Mouse (Mus musculus) embryonic facial prominence, embryonic 15.5 days (tissue): ENCODE measurements around the gene Wdr26. TPM values are rescaled to one million over a fixed set of nuclear protein-coding genes. Genes with fewer than 3 reads are reported as not detected.

Source experiments
- ATAC-seq: fragments of 200-750 bp; cut with Nextera tagmentation; 2 replicates; pipeline ENCODE4 v1.8.0; 2017; ENCODE audit warnings: low read depth, moderate TSS enrichment; ENCODE audit not compliant: insufficient number of reproducible peaks, low FRiP score, low TSS enrichment
- H3K27ac ChIP-seq: fragments of 300-500 bp; sonication (generic); replicated peaks from 2 replicates; pipeline ENCODE4 v1.5.1; 2015; ENCODE audit warnings: mild to moderate bottlenecking, inconsistent platforms
- H3K27me3 ChIP-seq: fragments of 300-500 bp; sonication (generic); 2 replicates; pipeline ENCODE4 v1.6.1; 2015; ENCODE audit warnings: inconsistent platforms
- H3K36me3 ChIP-seq: fragments of 300-500 bp; sonication (generic); 2 replicates; pipeline ENCODE4 v1.6.1; 2015; ENCODE audit warnings: mild to moderate bottlenecking, inconsistent platforms
- H3K4me1 ChIP-seq: fragments of 300-500 bp; sonication (generic); 2 replicates; pipeline ENCODE4 v1.6.1; 2015; ENCODE audit warnings: inconsistent platforms
- H3K4me2 ChIP-seq: fragments of 300-500 bp; sonication (generic); replicated peaks from 2 replicates; pipeline ENCODE4 v1.6.1; 2015; ENCODE audit warnings: mild to moderate bottlenecking, inconsistent platforms
- H3K4me3 ChIP-seq: fragments of 300-500 bp; sonication (generic); replicated peaks from 2 replicates; pipeline ENCODE4 v1.5.1; 2015; ENCODE audit warnings: mild to moderate bottlenecking, inconsistent platforms
- H3K9ac ChIP-seq: fragments of 300-500 bp; sonication (generic); 2 replicates; pipeline ENCODE4 v1.6.1; 2015; ENCODE audit warnings: inconsistent platforms
- H3K9me3 ChIP-seq: fragments of 300-500 bp; sonication (generic); replicated peaks from 2 replicates; pipeline ENCODE4 v1.6.1; 2016; ENCODE audit warnings: inconsistent platforms
- WGBS: fragments of 180-500 bp; shearing (Covaris S2); methylation state at CpG from one replicate; pipeline ENCODE4 v1.1.7; 2015; 5-methylcytosine and 5-hydroxymethylcytosine counted together
- polyA plus RNA-seq: library from polyadenylated mRNA; unstranded; fragments of >200 nt; fragmentation: Nextera tagmentation; extraction: Ambion mirVana; gene quantifications from 2 replicates; pipeline ENCODE4 v1.2.1, GENCODE M21; 2015

Gene Wdr26
- polyA plus RNA-seq, 1 experiment from 2014 or later = 38.0 TPM

- Histone ChIP-seq H3K27ac (no peak overlapping the region), H3K4me3 (no peak overlapping the region), H3K27me3 (no peaks in the 10 kb centered on the region), H3K4me1 (no peaks in the 10 kb centered on the region), H3K4me2 (no peak overlapping the region), H3K36me3 (peaks cover 70% of the 10 kb centered on the region), H3K9me3 (no peaks in the 10 kb centered on the region), H3K9ac (no peak overlapping the region)
- WGBS = 91% methylated on average over 2 of the region's 2 CpGs
- ATAC-seq = no peak
Observed at GRCm38 (mm10) chr1:181124145-181124544, 87.7 kb downstream of the Wdr26 start.

Other genes with a start within 250 kb of the Wdr26 start
- gene Ephx1, start 191.1 kb downstream of the Wdr26 start, polyA plus RNA-seq = 16.3 and 17.7 TPM in 2 replicates
- not detected in 2 replicates for gene 9130409I23Rik, start 160.8 kb downstream of the Wdr26 start, polyA plus RNA-seq
- 30.1 and 35.9 TPM in 2 replicates for gene Nvl, start 67.8 kb downstream of the Wdr26 start, polyA plus RNA-seq
- 101 and 109 TPM in 2 replicates for gene Cnih4, start 67.3 kb downstream of the Wdr26 start, polyA plus RNA-seq
- gene Cnih3, start 140.6 kb upstream of the Wdr26 start, polyA plus RNA-seq = 1.8 and 2.3 TPM in 2 replicates